Mouse (Mus musculus): ENCODE results near the gene Ttc28.
A peak's percentile ranks its signal among the peaks of the same experiment; 100 is the strongest.

Ttc28 gene

DNA sequence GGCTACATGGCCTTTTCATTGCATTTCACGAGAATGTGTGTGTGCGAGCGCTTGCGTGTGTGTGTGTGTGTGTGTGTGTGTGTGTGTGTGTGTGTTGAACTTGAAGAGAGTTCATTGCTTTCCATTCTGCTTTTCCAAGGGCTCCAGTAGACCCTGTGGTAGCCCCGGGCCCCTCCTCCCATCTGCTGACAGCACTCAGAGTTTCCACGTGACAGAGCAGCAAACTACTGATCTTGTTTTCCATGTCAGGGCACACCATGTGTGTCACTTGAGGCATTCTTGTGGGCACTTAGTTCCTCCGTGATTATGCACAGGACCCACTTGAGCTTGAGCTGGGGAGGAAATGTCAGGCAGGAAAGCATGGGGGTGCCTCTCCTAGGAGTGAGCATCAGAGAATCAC, 177.5 kb downstream of the Ttc28 start:
- DNase-seq, result no peak

DNA sequence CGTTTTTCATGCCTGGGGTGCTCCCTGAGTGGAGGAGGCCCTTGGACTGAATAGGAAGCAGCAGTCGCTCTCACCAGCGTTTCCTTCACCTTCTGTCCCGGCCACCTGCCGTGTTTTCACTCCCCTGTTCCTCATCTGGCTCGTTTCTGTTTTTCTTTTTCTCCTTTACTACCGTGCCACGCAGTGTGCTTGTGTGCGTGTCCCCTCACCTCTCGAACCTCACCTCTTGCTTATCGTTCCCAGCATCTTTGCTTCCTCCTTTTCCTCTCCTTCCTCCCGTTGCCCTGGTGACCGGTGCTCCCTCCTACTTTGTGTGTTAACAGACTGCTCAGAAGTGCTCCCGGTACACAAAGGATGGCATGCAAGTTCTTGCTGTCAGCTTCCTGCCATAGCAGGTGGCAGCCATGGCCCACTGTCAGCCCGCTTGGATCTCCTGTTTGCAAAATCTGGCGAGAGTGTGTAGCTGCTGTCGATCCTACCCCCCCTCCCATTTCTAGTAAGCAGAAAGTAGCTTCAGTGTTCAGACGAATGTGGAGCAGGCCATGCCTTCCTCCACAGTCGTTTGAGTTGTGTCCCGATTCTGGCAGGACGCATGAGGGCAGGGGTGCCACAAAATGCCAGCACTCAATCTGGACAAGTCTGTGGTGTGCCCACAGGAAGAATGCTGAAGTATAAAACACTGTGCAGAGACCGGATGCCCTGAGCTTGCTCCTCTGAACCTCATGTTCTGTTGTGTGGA, 179.0 kb downstream of the Ttc28 start:
- DNase-seq, result peak; percentile 65

DNA sequence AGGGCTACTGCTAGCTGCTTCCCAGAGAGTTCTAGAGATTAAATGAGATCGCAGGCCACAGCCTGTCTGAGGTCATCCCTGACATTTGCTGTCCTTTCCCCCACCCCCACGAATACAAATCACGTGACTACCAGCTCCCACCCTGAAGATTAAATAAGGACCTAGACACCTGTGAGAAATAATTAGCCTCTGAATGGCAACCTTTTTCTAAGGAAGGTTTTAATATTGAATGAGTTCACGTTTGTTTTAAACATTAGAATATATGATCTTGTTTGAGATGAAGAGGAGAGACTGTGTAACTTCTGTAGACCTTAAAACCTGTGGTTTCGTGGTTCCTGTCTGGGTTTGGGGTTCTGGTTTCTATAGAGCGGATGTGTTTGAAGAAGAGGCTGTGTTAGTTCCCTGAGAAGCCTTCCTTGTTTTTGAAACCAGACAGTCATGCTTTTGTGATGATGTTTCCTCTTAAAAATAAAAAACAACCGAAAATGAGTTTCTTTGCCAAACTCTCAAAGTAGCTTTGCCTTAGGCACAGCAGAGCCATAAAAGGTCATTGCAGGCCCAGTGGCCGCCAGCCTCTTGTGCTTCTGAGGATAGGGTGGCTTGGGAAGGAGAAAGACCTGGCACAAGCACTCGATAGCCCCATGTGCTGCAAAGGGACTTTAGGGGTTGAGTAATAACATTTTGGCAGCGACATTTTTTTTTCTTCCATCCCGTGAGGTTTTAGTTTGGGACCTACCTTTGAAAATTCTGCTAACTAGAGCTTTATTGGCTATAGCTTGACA, 179.7 kb downstream of the Ttc28 start:
- peak; percentile 64 for DNase-seq

DNA sequence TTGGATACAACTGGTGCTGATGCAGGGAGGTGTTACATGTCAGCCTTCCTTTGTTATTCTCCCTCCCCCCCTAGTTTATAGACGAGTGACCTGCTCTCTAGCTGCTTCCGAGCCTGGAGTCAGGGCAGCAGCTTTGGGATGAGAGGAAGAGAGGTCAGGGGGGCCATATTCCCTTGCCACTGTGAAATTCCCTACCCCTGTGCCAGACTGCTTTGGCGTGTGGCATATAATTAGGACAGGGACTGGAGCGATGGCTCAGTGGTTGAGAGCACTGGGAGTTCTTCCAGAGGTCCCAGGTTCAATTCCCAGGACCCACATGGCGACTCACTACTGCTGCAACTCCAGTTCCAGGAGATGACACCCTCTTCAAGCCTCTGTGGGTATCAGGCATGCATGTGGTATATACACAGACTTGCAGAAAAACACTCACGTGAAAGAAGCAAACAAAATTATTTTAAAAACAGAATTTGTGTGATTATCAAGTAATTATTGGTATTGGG, 180.7 kb downstream of the Ttc28 start:
- DNase-seq, result no peak

DNA sequence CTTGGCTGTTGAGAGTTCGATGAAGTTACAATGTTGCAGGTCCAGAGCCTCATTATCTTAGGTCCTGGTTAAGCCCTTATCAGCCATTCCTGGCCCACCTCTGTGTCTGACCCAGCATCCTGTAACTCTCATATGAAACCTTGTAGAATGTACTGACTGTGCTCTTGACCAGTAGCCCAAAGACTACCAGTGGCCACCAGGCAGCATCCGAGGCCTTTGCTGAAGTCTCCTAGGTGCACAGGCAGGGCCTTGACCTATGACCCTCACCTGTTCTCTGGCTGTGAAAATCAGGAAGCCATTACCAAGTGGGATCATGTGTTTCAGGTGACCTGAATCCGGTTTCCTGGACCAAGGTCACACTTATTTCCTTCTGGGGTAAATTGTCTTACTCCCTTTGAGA, 183.6 kb downstream of the Ttc28 start:
- DNase-seq, result no peak

DNA sequence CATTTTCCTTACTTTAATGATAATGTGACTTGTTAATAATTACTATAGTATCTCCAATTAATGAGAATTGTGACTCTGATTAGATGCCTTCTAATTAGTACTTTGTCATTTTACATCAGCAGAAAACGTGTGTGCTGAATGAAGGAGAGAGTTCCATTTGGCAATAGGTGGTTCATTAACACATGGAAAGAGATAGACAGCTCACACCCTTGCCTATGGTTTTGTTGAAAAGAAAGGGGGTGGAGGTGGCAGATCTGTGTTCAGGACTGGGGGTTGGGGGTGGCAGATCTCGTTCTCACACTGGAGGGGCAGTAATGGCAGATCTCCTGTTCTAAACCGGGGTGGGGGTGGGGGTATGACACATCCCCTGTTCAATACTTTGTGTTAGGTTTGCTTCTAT, 184.4 kb downstream of the Ttc28 start:
- no peak for DNase-seq

DNA sequence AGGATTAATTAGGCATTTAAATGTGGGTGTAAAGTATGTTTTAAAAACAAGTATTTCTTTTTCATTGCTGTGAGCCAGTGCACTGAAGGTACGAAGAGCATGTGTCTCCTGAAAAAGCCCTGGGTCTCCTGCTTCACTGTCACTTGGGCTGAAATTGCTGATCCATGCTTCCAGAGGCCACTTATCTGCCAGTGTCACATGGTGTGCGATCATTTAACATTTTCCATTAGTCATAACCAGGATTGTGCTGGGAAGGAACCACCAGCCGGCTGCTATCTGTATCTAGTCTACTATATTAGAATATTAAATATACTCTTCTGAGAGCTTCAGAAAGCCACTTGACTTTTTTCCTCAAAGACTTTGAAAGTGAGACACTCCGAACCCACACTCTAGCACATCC, 186.2 kb downstream of the Ttc28 start:
- DNase-seq, result no peak

DNA sequence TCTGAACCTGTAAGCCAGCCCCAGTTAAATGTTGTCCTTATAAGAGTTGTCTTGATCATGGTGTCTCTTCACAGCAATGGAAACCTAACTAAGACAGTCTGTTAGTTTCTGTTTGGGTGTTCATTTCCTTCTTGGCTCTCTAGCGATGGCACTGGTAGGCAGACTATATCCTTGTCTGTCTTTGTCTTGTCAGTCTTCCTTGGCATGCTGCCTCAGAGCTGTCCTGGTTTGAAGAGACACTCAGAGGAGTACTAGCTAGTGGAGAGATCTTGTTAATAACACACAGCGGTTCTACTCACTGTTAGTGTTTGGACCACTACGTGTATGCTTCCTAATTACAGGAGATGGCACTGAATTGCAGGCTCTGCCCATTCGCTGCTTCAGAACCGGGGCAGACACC, 189.9 kb downstream of the Ttc28 start:
- peak; percentile 32 for DNase-seq

DNA sequence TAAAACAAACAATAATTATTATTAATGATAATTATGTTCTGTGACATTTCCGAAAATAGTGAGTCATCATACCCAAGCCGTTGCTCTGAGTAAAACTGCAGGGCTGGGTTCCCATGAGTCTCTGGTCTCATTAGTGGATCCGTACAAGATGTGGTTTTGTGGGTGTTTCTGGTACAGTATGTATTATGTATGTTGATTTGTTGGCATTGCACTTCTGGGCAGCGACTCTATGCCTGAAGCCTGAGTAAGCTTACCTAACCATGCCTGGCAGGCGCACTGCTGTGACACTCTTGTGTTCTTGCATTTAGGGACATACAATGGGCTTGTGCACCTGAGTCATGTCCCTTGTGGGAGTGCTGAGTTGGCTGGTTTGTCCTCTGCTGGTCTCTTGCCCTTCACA, 190.3 kb downstream of the Ttc28 start:
- DNase-seq, result no peak

DNA sequence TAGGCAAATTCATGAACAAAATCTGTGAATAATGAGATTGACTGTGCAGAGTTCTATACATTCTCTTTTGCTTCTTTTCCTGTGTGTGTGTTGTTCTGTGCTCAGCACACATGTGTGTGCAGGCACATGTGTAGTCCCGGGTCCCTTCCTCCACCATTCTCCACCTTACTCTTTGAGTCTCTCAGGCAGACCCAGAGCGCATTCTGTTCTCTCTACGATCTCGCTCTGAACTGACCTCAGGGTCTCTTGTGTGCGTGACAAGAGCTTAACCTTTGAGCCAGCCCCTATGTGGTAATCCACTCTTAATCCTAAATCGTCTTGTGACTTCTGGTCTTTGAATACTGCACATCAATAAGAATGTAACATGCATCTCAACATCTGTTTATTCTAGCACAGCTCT, 190.8 kb downstream of the Ttc28 start:
- no peak for DNase-seq

DNA sequence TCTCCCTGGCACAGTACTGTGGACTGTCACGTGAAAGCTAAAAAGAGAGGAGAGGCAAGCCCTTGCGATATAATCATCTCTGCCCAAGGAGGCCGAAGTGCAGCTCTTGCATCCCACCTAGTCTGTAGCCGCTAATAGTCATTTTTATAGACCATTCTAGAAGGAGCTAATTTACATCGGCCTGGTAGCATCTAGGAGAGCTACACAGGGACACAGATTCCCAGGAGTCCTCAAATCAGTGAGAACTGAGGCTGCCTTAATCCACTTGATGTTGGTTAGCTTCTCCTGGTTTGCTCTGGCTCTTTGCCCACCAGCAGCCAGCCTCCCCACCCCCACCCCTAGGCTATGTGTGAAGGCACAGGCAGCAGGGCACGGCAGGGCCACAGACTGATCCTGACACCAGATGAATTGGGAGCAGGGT, 193.7 kb downstream of the Ttc28 start:
- no peak for DNase-seq

DNA sequence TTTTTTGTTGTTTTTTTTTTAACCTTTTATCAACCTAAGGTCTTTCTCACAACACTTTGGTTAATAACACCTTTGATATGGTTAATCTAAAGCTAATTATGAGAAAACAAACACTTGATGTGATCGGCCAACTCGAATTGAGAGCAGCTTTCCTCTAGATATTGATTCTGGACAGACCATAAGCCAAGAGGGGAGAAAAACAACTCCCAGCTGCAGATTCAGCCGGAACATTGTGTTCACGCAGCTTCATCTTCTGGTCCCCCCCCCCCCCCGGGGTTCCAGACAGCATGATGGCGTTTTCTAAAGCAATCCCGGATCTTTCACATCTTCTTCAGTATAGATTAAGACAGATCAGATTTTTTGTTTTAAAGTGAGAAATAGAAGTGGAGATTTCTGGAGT, 194.4 kb downstream of the Ttc28 start:
- no peak for DNase-seq

DNA sequence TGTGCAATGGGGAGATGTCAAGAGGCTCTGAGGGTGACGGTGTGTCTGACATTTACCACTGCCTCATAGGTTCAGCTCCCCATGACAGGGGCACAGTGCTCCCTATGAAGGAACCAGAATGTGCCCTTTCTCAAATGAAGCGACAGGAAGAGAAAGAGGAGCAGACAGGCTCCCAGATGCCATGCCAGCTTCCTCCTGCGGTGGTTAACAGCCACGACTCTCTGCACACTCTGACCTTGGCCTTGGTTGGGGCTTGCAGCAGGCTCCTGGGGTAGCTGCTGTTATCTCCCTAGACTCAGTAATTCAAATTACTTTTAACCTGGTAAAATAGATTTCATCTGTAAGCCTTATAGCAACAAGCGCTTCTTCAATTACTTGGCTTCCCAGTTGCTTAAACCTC, 196.2 kb downstream of the Ttc28 start:
- no peak for DNase-seq

DNA sequence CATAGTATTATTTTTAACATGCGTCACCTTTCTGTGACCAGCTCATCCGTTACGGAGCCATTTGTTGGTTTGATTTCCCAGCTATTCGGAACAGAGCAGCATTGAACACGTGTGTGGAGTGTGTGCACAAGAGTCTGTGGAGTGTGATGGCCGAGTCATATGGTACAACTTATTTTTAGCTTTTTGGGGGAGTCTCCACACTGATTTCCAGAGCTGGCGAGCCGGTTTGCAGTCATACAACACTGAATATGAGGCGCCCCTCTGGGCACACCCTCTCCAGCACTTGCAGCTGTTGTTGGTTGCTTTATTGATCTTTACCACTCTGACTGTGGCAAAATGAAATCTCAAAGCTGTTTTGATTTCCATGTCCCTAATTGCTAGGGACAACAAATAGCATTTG, 197.7 kb downstream of the Ttc28 start:
- DNase-seq, result no peak

DNA sequence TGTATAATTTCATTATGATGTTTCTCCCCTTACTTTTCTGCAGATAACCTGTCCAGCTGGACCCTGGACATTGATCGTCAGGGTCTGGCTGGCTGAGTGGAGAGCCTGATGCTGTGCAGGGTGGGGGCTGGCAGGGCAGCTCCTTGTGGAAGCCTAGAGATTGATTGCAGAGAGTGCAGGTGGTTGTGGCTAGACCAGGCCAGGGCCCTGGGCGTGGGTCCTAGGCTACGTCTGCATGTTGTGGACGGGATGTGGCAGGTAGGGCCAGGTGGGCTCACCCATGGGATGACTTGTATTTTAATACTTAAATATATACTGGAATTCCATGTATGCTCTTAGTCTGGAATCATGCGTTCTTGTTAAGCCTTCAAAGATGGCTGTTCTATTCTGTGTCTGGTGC, 201.0 kb downstream of the Ttc28 start:
- no peak for DNase-seq

DNA sequence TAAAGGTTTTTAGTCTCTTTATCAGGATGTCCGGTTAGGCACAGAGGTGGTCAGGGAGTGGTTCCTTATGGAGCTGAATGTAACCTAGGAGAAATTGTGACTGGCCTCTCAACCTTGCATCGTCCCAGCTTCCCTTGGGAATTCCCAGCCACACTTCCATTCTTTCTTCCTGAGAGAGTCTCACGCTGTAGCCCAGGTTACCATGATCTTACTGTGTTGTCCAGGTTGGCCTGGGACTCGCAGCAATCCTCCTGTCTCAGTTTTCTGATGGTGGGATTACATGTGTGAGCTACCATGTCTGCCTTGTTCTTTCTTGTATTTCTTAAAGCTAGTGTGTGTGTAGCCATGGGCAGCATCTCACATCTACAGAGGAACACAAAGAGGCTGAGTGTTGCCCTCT, 206.2 kb downstream of the Ttc28 start:
- DNase-seq, result no peak

DNA sequence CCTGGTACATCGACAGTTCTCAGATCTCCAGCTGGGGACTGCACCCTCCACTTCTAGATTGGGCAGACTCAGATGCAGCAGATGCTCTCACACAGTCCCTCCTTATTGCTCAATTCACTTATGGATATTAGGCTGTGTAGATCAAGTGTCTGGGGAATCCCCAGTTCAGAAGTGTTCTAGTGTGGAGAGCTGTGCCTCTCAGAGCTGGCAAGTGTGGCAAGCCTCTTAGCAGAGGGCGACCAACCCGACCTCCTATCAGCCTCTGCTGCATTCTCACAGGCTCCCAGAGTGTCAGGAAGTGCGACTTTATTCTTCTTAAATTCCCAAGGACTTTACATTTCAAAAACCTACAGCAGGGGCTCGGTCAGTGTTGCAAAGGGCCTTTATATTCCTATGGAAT, 217.1 kb downstream of the Ttc28 start:
- DNase-seq, result no peak

DNA sequence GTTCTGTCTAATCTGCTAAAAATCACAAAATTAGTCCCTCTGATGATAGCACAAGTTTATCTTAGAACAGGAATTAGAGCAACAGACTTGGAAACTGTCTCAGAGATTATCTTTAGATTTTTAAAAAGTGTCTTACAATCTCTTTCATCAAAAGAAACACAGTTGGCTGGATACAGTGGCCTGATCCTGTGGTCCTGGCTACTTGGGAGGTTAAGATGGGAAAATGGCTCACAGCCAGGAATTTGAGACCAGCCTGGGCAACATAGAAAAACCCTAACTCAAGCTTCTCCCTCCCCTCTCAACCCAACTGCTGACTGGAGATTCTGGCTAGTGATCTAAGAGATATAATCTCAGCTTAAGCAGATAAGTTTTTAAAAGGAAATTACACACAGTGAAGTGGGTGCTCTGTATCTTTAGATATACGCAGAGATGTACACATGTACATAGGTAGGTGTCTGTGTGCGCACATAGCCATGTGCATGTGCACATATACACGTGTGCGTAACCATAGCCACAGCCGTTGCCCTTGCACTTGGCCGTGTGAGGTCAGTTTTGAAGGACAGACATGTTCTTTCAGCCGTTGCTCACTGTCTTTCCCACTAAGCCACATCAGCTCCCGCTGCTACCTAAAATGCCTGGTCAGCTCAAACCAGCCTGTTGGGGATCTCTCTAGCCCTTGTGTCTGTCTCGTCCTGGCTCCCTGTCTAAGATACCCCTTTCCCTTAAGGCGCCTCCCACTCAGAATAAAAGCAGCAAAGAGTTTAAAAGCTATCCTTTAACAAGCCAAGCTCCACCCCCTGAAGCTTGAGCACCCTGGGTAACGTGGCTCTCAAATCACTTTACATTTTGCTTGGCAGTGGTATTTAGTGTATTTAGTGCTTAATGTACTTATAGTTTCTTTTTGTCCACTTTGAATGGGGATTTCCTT, 217.9 kb downstream of the Ttc28 start:
- no peak for DNase-seq

DNA sequence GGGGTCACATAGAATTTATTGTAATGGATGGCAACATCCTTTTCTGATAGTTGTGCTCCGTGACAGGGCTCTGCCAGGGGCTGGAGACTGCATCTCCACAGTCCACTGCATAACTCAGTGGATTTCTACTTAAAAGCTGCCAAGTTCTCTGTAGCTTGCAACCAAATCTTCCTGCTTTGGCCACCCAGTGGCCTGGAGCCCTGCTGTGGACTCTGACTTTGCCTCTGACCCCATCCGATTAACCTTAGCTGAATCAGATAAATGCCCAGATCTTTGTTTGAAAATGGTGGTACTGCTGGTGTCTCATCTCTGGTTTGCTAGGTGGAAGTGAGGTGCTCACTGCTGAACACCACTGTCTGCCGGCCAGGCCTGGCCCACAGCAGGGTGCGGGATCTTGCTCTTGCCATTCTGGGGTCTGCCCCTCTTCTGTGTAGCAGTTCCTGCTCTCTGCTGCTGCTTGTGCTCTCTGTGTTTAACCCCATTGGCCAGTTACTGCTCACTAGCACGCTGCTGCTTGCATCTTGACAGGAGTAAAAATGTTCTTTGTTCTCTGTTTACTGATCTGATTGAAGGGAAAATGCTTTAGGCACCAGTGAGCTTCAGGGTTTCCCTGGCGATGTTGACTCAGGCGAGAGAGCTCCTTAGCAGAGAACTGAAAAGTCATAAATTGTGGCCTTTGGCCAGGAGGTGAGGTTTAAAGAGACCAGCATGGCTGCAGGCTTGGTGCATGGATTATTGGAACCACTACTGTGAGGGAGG, 219.1 kb downstream of the Ttc28 start:
- DNase-seq, result no peak

DNA sequence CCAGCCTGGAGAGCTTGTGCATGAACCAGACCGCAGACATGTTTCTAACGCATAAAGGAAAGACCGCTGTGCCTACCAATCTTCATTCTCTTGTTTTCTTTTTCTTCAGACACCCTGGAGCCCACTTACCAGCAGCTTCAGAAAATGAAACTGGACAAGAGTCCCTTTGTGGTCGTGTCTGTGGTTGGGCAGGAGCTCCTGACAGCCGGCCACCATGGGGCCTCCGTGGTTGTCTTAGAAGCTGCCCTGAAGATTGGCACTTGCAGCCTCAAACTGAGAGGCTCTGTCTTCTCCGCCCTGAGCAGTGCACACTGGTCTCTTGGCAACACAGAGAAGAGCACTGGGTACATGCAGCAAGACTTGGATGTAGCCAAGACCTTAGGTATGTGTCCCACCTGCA, 221.0 kb downstream of the Ttc28 start:
- no peak for DNase-seq

DNA sequence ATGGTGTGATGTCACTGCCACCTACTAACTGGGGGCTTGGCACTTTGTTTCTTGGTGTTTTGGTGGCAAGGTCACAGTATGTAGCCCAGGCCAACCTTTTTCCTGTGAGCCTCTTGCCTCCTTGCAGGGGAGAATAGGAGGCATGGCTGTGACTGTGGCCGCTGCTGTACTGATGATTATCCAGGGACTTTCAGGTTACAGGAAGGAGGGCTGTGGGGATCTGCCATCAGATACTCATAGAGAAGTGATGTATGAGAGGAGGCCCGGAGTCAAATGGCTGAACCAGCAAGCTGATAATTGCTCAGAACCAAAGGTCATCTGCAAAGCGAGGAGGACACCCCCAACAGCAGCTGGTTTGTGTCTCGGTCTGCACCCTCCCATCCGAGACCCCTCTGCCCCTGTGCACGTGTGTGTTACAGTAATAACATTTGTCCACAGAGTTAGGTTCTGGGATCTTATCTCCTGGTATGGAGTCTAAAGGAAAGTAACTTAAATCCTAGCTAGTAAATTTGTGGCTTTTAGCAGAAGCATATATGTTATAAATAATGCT, 221.9 kb downstream of the Ttc28 start:
- DNase-seq, result no peak

DNA sequence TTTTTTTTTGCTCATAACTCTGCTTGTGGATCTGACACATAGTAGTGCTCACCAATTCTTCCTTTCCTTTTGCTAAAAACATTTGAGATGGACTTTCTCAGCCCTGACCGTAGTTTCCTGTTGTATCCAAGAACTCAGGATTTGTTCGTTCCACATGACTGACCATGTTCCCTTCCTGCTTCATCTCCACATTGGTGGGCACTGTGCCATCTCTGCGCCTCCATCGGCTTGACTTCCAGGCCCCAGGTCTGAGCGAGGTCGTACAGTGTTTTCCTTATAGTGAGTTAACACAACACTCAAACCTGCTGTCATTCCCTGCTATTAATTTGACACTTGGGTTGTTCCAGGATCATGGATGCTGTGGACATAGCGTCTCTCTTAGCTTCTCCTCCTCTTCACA, 225.2 kb downstream of the Ttc28 start:
- DNase-seq, result no peak

All from layer of hippocampus, adult 9-11 months (tissue).